Mouse (Mus musculus) lung, postnatal 0 days (tissue): ENCODE measurements around the gene Gcnt2.

Experiments
- CTCF ChIP-seq: IDR thresholded peaks from 2 replicates; pipeline ENCODE4 v1.5.1; 2016; ENCODE audit warnings: antibody characterized with exemption, mild to moderate bottlenecking
- EP300 ChIP-seq: IDR thresholded peaks from 2 replicates; pipeline ENCODE4 v1.6.1; 2016; ENCODE audit warnings: antibody characterized with exemption, mild to moderate bottlenecking, control low read depth

GRCm38 (mm10) chr13:40846375-40846774, 13.2 kb upstream of the Gcnt2 start:
- peak; percentile 50 for TF ChIP-seq CTCF
- no peak for TF ChIP-seq EP300
